Mouse (Mus musculus): ENCODE measurements at regions not wholly inside any gene's neighbourhood (a gene's known extent, or its start where the extent isn't known, plus 50 kb on each side); places are given as distances from the start of the nearest gene placed in this dataset.

- no peak for DNase-seq (ENCODE audit: low spot score)
Observed at GRCm38 (mm10) chr7:136032026-136032425, 315.9 kb upstream of the Mki67 start.

GRCm38 (mm10) chr7:136033536-136033935 is 317.4 kb upstream of the Mki67 start:
- no peaks in the 10 kb centered on the region for H3K4me1 ChIP-seq (ENCODE audit: insufficient read depth, low read length)
- H3K4me2 ChIP-seq (ENCODE audit: low read depth, low read length): no peak overlapping the region
- H3K9ac ChIP-seq (replicated peaks; ENCODE audit: low read length): no peak overlapping the region
- 92% methylated on average over 5 of the region's 5 CpGs for WGBS
- no peak overlapping the region for H3K4me3 ChIP-seq (ENCODE audit: low read length)
- H3K27me3 ChIP-seq (ENCODE audit: insufficient read depth, low read length): no peaks in the 10 kb centered on the region
- DNase-seq (ENCODE audit: low spot score): no peak
- H3K9me3 ChIP-seq (ENCODE audit: low read length): no peaks in the 10 kb centered on the region
- no peak for ATAC-seq
- H3K27ac ChIP-seq: no peak overlapping the region
- TF ChIP-seq CTCF (IDR thresholded peaks at IDR 0.05; ENCODE audit: low read depth): no peak
- H3K36me3 ChIP-seq (ENCODE audit: insufficient read depth, low read length): no peaks in the 10 kb centered on the region

More at GRCm38 (mm10) chr7:136032026-136032425, 315.9 kb upstream of the Mki67 start:
- Histone ChIP-seq H3K9ac (replicated peaks; ENCODE audit: low read length) (no peak overlapping the region), H3K36me3 (ENCODE audit: insufficient read depth, low read length) (no peaks in the 10 kb centered on the region), H3K4me1 (ENCODE audit: insufficient read depth, low read length) (no peaks in the 10 kb centered on the region), H3K9me3 (ENCODE audit: low read length) (no peaks in the 10 kb centered on the region), H3K4me2 (ENCODE audit: low read depth, low read length) (no peak overlapping the region), H3K27me3 (ENCODE audit: insufficient read depth, low read length) (no peaks in the 10 kb centered on the region), H3K4me3 (ENCODE audit: low read length) (no peak overlapping the region), H3K27ac (no peak overlapping the region)
- ATAC-seq: no peak
- WGBS: 59% methylated on average over 6 of the region's 6 CpGs
- TF ChIP-seq CTCF (IDR thresholded peaks at IDR 0.05; ENCODE audit: low read depth): no peak

- Histone ChIP-seq H3K36me3 (ENCODE audit: insufficient read depth, low read length) (no peaks in the 10 kb centered on the region), H3K27me3 (ENCODE audit: insufficient read depth, low read length) (no peaks in the 10 kb centered on the region), H3K4me2 (ENCODE audit: low read depth, low read length) (no peak overlapping the region), H3K9me3 (ENCODE audit: low read length) (no peaks in the 10 kb centered on the region), H3K9ac (replicated peaks; ENCODE audit: low read length) (no peak overlapping the region), H3K27ac (no peak overlapping the region), H3K4me3 (ENCODE audit: low read length) (no peak overlapping the region), H3K4me1 (ENCODE audit: insufficient read depth, low read length) (no peaks in the 10 kb centered on the region)
- ATAC-seq (no peak), DNase-seq (ENCODE audit: low spot score) (no peak)
- no peak for TF ChIP-seq CTCF (IDR thresholded peaks at IDR 0.05; ENCODE audit: low read depth)
- 53% methylated on average over 7 of the region's 7 CpGs for WGBS
Observed at GRCm38 (mm10) chr7:136035735-136036134, 319.6 kb upstream of the Mki67 start.

- no peak overlapping the region for H3K4me2 ChIP-seq (ENCODE audit: low read depth, low read length)
- H3K9me3 ChIP-seq (ENCODE audit: low read length): no peaks in the 10 kb centered on the region
- H3K9ac ChIP-seq (replicated peaks; ENCODE audit: low read length): no peak overlapping the region
- no peaks in the 10 kb centered on the region for H3K27me3 ChIP-seq (ENCODE audit: insufficient read depth, low read length)
- DNase-seq (ENCODE audit: low spot score) (no peak), ATAC-seq (no peak)
- no peak overlapping the region for H3K27ac ChIP-seq
- H3K36me3 ChIP-seq (ENCODE audit: insufficient read depth, low read length): no peaks in the 10 kb centered on the region
- no peaks in the 10 kb centered on the region for H3K4me1 ChIP-seq (ENCODE audit: insufficient read depth, low read length)
- WGBS: 63% methylated on average over 5 of the region's 5 CpGs
- no peak overlapping the region for H3K4me3 ChIP-seq (ENCODE audit: low read length)
- no peak for TF ChIP-seq CTCF (IDR thresholded peaks at IDR 0.05; ENCODE audit: low read depth)
Observed at GRCm38 (mm10) chr7:136038072-136038471, 321.9 kb upstream of the Mki67 start.

- Histone ChIP-seq H3K36me3 (ENCODE audit: insufficient read depth, low read length) (no peaks in the 10 kb centered on the region), H3K9me3 (ENCODE audit: low read length) (no peaks in the 10 kb centered on the region), H3K4me3 (ENCODE audit: low read length) (no peak overlapping the region), H3K9ac (replicated peaks; ENCODE audit: low read length) (no peak overlapping the region), H3K27me3 (ENCODE audit: insufficient read depth, low read length) (no peaks in the 10 kb centered on the region), H3K4me1 (ENCODE audit: insufficient read depth, low read length) (no peaks in the 10 kb centered on the region), H3K27ac (no peak overlapping the region), H3K4me2 (ENCODE audit: low read depth, low read length) (no peak overlapping the region)
- 67% methylated on average over 2 of the region's 2 CpGs for WGBS
- no peak for DNase-seq (ENCODE audit: low spot score)
- no peak for TF ChIP-seq CTCF (IDR thresholded peaks at IDR 0.05; ENCODE audit: low read depth)
- no peak for ATAC-seq
Observed at GRCm38 (mm10) chr7:136038906-136039305, 322.7 kb upstream of the Mki67 start.

- ATAC-seq (no peak), DNase-seq (ENCODE audit: low spot score) (no peak)
- H3K36me3 ChIP-seq (ENCODE audit: insufficient read depth, low read length): no peaks in the 10 kb centered on the region
- H3K9ac ChIP-seq (replicated peaks; ENCODE audit: low read length): no peak overlapping the region
- H3K4me3 ChIP-seq (ENCODE audit: low read length): no peak overlapping the region
- H3K27ac ChIP-seq: no peak overlapping the region
- TF ChIP-seq CTCF (IDR thresholded peaks at IDR 0.05; ENCODE audit: low read depth): no peak
- H3K9me3 ChIP-seq (ENCODE audit: low read length): no peaks in the 10 kb centered on the region
- H3K27me3 ChIP-seq (ENCODE audit: insufficient read depth, low read length): no peaks in the 10 kb centered on the region
- WGBS: 58% methylated on average over 4 of the region's 4 CpGs
- H3K4me1 ChIP-seq (ENCODE audit: insufficient read depth, low read length): 0 out of 2 replicates have a peak, but pooled peaks cover 3% of the 10 kb centered on the region
- H3K4me2 ChIP-seq (ENCODE audit: low read depth, low read length): no peak overlapping the region
Observed at GRCm38 (mm10) chr7:136041921-136042320, 325.8 kb upstream of the Mki67 start.

GRCm38 (mm10) chr7:136046645-136047363 is 330.6 kb upstream of the Mki67 start:
- DNase-seq (ENCODE audit: low spot score): peak; percentile 94
- WGBS: 11% methylated on average over 14 of the region's 14 CpGs
- Histone ChIP-seq H3K4me2 (ENCODE audit: low read depth, low read length) (no peak overlapping the region), H3K9ac (replicated peaks; ENCODE audit: low read length) (no peak overlapping the region), H3K27ac (peak overlapping the region; percentile 83), H3K4me1 (ENCODE audit: insufficient read depth, low read length) (peaks cover 25% of the 10 kb centered on the region), H3K36me3 (ENCODE audit: insufficient read depth, low read length) (no peaks in the 10 kb centered on the region), H3K27me3 (ENCODE audit: insufficient read depth, low read length) (no peaks in the 10 kb centered on the region), H3K9me3 (ENCODE audit: low read length) (no peaks in the 10 kb centered on the region), H3K4me3 (ENCODE audit: low read length) (no peak overlapping the region)
- ATAC-seq: peak; percentile 93
- no peak for TF ChIP-seq CTCF (IDR thresholded peaks at IDR 0.05; ENCODE audit: low read depth)

Measured in hindbrain, postnatal 0 days (tissue).